Mouse (Mus musculus) yolk sac, embryonic 10.5 days (tissue): ENCODE measurements around the gene Srd5a3.
"Not testable (repeated sequence)": the region's sequence is repeated elsewhere in the genome, so short reads cannot be mapped to it uniquely, and the experiment has no call there.

Experiments
- DNase-seq: peaks from one replicate; pipeline ENCODE4 v3.0.0-alpha.2; 2017; ENCODE audit warnings: low spot score

Srd5a3 gene

DNA sequence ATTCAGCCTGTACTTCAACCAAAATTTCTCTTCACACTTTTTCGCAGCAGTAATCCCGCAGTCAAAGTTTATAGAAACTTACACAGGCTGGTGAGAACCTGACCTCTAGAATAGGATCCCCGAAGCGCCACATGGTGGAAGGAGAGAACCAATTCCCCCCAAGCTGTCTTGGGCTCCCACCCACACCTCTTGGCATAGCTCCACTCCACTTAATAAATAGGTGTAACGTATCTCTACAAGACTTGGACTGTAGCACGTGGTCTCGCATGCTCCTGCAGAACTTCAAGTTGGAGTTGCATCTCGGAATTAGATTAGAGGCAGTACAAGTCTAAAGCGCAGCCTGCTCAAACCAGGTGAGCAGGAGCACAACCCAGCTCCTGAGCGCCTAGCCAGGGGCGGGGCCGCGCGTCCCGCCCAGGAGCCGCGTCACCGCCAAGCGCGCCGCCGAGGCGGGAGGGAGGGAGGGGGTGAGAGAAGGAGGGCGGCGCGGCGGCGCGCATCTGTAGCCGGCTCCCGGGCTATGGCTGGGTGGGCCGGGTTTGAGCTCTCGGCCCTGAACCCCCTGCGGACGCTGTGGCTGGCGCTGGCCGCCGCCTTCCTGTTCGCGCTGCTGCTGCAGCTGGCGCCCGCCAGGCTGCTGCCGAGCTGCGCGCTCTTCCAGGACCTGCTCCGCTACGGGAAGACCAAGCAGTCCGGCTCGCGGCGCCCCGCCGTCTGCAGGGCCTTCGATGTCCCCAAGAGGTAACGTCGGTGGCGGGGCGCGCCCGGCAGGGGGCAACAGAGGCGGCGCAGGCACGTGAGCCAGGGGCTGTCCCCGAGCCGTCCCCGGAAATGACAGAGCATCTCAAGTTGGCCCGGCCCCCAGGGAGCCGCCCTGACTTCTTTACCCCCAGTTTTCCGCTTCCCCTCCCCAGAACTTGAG, at the start of gene Srd5a3:
Gene Srd5a3 (plus strand): TSS at position 464 of the 922 bp plus-strand sequence.
- peak; percentile 96 for DNase-seq

DNA sequence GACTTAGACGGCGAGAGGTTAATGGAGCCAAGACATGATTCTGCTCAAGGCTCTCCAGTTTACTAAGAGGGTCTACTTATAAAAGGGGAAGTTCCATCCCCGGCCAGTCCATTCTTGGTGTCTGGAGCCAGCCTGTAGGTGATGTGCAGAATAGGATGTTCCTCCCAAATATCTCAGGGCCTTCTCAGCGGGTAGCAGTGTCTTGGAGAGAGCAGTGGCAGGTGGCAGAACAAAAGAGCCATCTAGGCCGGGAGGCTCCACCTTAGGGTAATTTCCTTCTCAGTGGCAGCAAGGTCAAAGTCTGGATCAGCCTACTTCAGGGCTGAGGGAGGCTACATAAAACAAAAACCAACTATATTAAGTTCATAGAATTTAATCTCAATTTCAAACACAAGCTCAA, 36.3 kb upstream of the Srd5a3 start:
- not testable (repeated sequence) for DNase-seq

DNA sequence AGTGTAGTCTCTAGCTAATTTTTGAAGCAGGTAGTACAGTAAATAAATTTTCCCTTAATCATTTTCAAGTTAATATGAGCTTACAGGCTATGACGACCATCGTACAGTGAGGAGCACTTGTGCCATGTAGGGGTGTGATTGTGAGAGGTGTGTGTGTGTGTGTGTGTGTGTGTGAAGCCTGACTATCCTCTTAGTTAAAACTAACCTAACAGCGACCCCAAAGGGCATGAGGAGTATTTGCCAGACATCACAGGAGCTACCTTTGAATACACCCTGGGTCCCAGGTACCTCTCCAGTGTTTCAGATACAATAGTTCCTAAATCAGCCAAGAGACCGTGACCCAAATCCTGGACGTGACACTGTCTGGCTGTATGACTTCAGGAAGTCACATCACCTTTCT, 32.8 kb upstream of the Srd5a3 start:
- no peak for DNase-seq

DNA sequence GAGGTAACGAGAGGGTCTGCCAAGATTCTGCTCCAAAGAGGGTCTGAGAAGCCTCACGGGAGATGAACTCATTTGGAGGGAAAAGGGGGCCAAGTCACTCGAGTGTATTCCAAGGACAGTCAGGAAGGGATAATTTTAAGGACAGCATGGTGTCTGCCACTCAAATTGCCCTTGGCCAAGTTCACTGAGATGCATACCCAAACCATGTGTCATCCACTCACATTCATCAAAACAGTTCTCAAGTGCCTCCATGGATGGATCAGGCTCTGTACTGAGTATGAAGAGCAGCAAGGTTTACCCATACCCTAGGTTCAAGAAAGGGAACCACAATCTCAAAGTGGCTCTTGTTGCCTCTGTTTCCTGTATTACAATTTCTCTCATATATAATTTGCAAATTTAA, 31.6 kb upstream of the Srd5a3 start:
- no peak for DNase-seq

- no peak for DNase-seq
These were observed 28.9 kb upstream of the Srd5a3 start for GRCm38 (mm10) chr5:76111173-76111572.

DNA sequence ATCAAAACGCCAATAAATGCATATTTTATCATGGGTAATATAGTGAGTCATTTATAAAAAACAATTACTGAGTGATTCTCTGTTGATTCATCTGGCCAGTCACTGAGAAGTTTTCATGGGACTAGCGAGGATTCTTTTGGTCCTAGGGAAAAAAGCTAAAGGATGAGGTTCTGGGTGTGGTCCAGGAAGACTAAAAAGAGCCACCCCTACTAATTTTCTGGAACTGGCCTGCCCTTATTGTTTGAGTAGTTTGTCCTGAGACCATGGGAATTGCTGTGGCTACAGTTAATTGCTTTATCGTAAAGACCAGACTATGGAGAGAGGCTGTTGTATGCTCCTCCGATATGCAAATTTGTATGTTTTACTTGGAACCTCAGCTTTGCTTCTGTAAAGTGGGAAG, 28.1 kb upstream of the Srd5a3 start:
- no peak for DNase-seq

- no peak for DNase-seq
These were observed 24.5 kb upstream of the Srd5a3 start for GRCm38 (mm10) chr5:76115436-76116041.

DNA sequence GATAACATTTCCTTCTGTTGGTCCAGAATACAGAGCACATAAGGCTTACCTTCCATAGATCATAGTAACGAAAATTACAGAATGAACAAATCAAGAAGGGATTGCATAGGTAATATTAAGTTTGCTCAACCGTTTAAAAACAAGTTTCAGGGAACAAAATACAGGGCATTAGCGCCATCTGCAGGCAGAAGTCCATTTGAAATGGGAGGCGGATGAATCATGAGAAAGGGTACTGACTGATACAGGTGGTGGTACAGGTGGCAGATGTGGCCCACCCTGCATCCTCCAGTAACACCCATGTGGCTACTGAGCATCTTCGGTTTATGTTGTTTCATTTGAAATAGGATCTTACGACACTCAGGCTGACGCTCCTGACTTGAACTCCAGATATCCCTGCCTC, 21.6 kb upstream of the Srd5a3 start:
- peak; percentile 9 for DNase-seq

GRCm38 (mm10) chr5:76120634-76121033, 19.4 kb upstream of the Srd5a3 start:
- no peak for DNase-seq

DNA sequence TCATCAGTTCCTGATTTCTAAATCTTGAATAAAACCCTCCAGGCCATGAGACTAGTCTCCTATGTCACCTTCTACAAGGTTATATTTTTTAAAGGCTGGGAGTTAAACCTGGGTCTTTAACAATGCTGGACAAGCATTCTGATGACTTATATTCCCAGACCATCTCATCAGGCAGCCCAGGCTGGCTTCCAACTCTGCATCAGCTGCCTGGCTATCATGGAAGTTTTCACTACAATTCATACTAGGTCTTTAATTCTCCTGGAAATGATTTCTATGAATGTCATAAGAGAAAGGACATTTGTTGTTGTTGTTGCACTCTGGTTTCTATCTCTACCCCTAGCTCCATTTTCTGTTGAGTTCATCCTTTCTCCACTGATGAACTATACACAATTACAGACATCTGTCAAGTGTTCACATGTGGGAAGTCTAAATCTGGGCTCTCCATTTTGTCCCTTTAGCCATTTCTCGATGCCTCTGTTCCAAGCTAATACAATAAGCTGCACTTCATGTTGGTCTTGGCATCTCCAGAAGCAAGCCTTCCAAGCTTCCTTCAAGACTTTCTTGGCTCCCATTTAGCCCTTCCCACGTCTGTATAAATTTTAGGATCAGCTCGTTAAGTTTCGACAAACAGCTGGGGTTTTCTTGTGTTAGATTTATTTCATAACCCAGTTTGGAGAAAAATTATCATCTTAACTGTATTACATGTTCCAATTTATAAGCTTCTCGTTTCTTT, 12.3 kb upstream of the Srd5a3 start:
- no peak for DNase-seq

- DNase-seq, result no peak
These were observed 9.8 kb upstream of the Srd5a3 start for GRCm38 (mm10) chr5:76130292-76130691.

- DNase-seq, result no peak
These were observed 8.1 kb upstream of the Srd5a3 start for GRCm38 (mm10) chr5:76131990-76132389.

GRCm38 (mm10) chr5:76135644-76136043, 4.4 kb upstream of the Srd5a3 start:
- no peak for DNase-seq

DNA sequence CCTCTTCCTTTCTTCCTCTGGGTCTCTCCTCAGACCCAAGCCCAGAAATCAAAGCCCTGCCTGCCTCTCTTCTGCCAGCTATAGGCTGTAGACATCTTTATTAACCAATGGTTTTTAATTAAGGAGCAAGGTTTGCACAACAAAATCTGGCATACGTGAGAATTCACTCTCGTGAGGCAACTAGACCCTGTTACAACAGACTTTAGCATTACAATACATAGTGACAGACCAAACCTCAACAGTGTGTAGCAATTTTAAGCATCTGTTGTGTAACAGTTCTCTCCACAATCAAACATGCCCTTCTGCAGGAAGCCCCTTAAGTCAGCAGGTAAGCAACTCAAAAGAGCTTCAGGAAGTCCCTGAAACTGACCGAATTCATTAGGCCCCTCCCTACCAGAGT, 3.8 kb upstream of the Srd5a3 start:
- DNase-seq, result no peak

GRCm38 (mm10) chr5:76137586-76137985, 2.5 kb upstream of the Srd5a3 start:
- no peak for DNase-seq

DNA sequence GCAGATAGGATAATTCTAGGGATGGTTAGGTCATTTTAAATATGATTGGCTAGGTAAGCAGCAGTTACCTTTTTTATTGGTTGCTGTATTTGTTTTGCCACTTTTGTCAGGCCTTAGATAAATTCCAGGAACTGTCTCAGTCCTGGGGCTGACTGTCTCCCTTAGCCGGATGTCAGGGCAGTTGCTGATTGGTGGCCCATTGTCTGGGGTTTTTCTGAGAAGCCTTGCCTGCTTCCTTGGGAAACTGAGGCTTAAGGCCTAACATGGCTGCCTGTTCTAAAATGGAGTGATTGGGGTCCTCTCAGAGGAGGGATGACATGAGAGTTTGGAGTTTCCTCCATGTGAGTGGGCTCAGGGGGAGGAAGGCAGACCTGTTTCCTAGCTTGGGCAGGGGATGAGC, 2.0 kb upstream of the Srd5a3 start:
- DNase-seq, result no peak

GRCm38 (mm10) chr5:76138512-76138911, 1.6 kb upstream of the Srd5a3 start:
- peak; percentile 16 for DNase-seq

GRCm38 (mm10) chr5:76139171-76139671, 850 bp upstream of the Srd5a3 start:
- no peak for DNase-seq

DNA sequence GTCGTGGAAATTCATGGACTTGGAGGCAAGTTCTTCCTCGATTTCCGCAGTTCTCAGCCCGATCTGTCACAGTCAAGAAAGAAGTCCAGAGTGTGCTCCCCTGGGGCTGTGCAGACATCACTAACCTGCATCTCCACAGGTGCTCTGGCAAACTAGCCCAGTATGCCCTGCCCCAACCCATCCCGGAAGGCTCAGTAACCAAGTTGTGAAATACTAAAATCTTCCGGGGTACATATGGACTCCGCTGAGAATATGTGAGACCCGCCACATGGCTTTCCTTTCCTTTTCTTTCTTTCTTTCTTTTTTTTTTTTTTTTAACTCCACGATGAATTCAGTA, 627 bp downstream of the Srd5a3 start:
- DNase-seq, result no peak

GRCm38 (mm10) chr5:76143356-76143755, 3.3 kb downstream of the Srd5a3 start:
- no peak for DNase-seq

GRCm38 (mm10) chr5:76146401-76146800, 6.3 kb downstream of the Srd5a3 start:
- no peak for DNase-seq

- peak; percentile 62 for DNase-seq
These were observed 9.4 kb downstream of the Srd5a3 start for GRCm38 (mm10) chr5:76149436-76149835.

DNA sequence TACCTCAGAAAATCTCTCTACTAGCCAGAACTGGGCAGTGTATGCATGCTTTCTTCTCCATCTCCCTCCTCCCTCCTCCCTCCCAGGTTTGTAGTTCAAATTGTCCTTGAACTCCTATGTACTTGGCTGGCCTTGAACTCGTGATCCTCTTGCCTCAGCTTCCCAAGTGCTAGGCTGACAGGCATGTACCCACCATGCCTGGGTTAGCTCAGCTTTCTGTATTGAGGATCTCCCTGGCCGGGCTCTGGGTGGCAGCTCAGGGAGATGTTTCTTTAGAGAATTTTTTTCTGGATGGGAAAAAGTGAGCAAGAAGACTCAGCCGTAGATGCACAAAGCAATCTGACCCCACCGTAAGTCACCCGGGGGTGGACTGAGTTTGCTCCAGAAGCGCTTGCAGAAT, 12.9 kb downstream of the Srd5a3 start:
- no peak for DNase-seq
